Mouse (Mus musculus) bone marrow macrophage, adult 2 months (primary cell): ENCODE results near the gene E130116L18Rik.
"Not testable (repeated sequence)": the region's sequence is repeated elsewhere in the genome, so short reads cannot be mapped to it uniquely, and the experiment has no call there.

ENCODE experiments used
- CTCF ChIP-seq: IDR thresholded peaks from 2 replicates; pipeline ENCODE4 v1.5.1; 2012; ENCODE audit warnings: low read depth, mild to moderate bottlenecking, low read length, moderate library complexity
- POLR2A ChIP-seq: IDR thresholded peaks from 2 replicates; pipeline ENCODE4 v1.6.1; 2012; ENCODE audit warnings: mild to moderate bottlenecking, low read depth, low read length, borderline replicate concordance

DNA sequence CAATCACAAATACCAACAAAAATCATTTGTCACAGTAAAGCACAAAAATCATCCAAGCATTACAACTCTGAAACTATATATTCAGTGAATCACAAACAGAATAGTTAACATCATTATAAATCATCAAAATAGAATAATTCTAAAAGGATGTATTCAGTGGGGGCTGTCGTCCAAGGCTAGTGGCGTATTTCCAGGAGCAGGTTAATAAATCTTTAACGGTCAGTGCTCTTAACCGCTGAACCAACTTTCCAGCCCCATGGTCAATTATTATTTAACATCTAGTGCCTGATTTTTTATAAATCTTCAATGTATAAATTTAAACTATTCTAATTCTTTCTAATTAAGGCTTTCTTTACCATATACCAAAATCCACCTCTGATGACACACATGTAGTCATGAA is 44.4 kb downstream of the E130116L18Rik start:
- TF ChIP-seq CTCF, POLR2A: not testable (repeated sequence)
